ENCODE assay signal across 26 mouse cellular contexts in the genomic region with DNA sequence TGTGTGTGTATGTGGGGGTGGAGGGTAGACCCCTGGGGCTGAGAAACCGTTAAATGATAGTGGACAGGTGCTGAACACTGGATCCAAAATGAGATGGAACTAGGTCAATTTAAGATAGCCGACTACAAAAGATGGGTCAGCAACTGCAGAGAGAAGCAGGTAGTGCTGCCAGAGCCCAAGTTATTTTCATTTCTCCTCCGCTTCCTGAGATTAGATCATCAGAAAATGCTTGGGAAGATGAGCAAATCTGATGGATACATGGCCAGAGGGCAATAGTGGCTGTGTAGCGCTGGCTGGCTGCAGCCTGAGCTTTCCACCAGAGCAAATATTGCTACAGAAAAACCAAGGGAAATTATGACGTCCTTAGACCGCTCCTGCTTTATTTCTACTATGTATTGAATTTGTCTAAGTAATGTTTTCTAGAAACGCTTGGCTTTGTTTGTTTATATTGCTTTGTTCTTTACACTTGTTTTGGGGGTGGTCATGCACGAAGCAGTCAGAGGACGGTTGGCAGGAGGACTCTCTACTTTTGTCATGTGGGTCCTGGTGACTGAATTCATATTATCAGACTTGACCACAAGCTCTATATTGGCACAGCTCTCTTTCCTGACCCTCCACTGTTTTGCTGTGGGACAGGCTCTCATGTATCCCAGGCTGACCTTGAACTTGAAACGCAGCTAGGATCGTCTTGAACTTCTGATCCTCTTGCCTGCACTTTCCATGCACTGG.
A peak's percentile ranks its signal among the peaks of the same experiment; 100 is the strongest.
DNase-seq lines count a peak whose midpoint lies in the region; ATAC-seq lines count a peak whose summit lies in the region.
"Had no signal": no experiment of that assay in that cellular context is flagged by ENCODE, and none has a peak within 500 bp of the region (broad histone marks: within the 10 kb centered on the region; RNA-seq: fewer than 3 reads in every experiment).

No protein-coding gene starts in this region.

- no peak overlapping the region for H3K4me3 ChIP-seq in midbrain, embryonic 16.5 days (ENCODE audit: low read depth, low read length)
- no peak overlapping the region for H3K4me3 ChIP-seq in midbrain, embryonic 13.5 days (replicated peaks)
- H3K4me3 ChIP-seq: embryonic facial prominence, embryonic 13.5 days; erythroblast, embryonic 14.5 days; forebrain, embryonic 13.5 days; hindbrain, embryonic 10.5 days; intestine, embryonic 15.5 days; kidney, embryonic 15.5 days; limb, embryonic 13.5 days; liver, embryonic 12.5 days; midbrain, embryonic 12.5 days; neural tube, embryonic 12.5 days had no signal

- H3K4me2 ChIP-seq in midbrain, embryonic 16.5 days (ENCODE audit: low read length): no peak overlapping the region
- no peak overlapping the region for H3K4me2 ChIP-seq in midbrain, embryonic 13.5 days (replicated peaks)
- H3K4me2 ChIP-seq: embryonic facial prominence, embryonic 13.5 days; forebrain, embryonic 13.5 days; heart, embryonic 11.5 days; intestine, embryonic 15.5 days; kidney, embryonic 15.5 days; limb, embryonic 13.5 days; liver, embryonic 12.5 days; midbrain, embryonic 12.5 days; neural tube, embryonic 12.5 days had no signal

- peak; percentile 39 for ATAC-seq in cerebellum, adult (ENCODE audit: insufficient number of reproducible peaks, low FRiP score, low TSS enrichment)
- 0 out of 2 replicates have a peak, but pooled peaks have one; percentile 36 for ATAC-seq in midbrain, embryonic 16.5 days
- no peak for ATAC-seq in midbrain, embryonic 13.5 days
- ATAC-seq: forebrain, embryonic 13.5 days; hindbrain, embryonic 16.5 days; intestine, embryonic 15.5 days; liver, embryonic 12.5 days had no signal

- H3K9ac ChIP-seq in midbrain, embryonic 16.5 days (ENCODE audit: low read depth, low read length): no peak overlapping the region
- no peak overlapping the region for H3K9ac ChIP-seq in midbrain, embryonic 13.5 days (replicated peaks)
- H3K9ac ChIP-seq: embryonic facial prominence, embryonic 13.5 days; forebrain, embryonic 13.5 days; intestine, embryonic 15.5 days; kidney, embryonic 15.5 days; limb, embryonic 13.5 days; liver, embryonic 12.5 days; midbrain, embryonic 12.5 days; neural tube, embryonic 12.5 days had no signal

- H3K9me3 ChIP-seq in midbrain, embryonic 16.5 days (replicated peaks; ENCODE audit: control insufficient read depth, low read length, poor library complexity, severe bottlenecking): no peaks in the 10 kb centered on the region
- no peaks in the 10 kb centered on the region for H3K9me3 ChIP-seq in midbrain, embryonic 13.5 days
- H3K9me3 ChIP-seq: embryonic facial prominence, embryonic 13.5 days; forebrain, embryonic 13.5 days; hindbrain, embryonic 10.5 days; intestine, embryonic 15.5 days; kidney, embryonic 15.5 days; limb, embryonic 13.5 days; liver, embryonic 12.5 days; midbrain, embryonic 12.5 days; neural tube, embryonic 12.5 days had no signal

- H3K36me3 ChIP-seq in midbrain, embryonic 16.5 days (ENCODE audit: control insufficient read depth, insufficient read depth, low read length): no peaks in the 10 kb centered on the region
- no peaks in the 10 kb centered on the region for H3K36me3 ChIP-seq in midbrain, embryonic 13.5 days
- H3K36me3 ChIP-seq: embryonic facial prominence, embryonic 13.5 days; hindbrain, embryonic 10.5 days; intestine, embryonic 15.5 days; kidney, embryonic 15.5 days; limb, embryonic 13.5 days; liver, embryonic 12.5 days; midbrain, embryonic 12.5 days; neural tube, embryonic 12.5 days had no signal

- H3K4me1 ChIP-seq in midbrain, embryonic 16.5 days (ENCODE audit: control insufficient read depth, insufficient read depth, low read length): no peaks in the 10 kb centered on the region
- 0 out of 2 replicates have a peak, but pooled peaks cover 3% of the 10 kb centered on the region for H3K4me1 ChIP-seq in midbrain, embryonic 13.5 days (replicated peaks)
- H3K4me1 ChIP-seq: embryonic facial prominence, embryonic 13.5 days; forebrain, embryonic 13.5 days; hindbrain, embryonic 10.5 days; intestine, embryonic 15.5 days; kidney, embryonic 15.5 days; liver, embryonic 12.5 days; midbrain, embryonic 12.5 days; neural tube, embryonic 12.5 days had no signal

- H3K27ac ChIP-seq in midbrain, embryonic 16.5 days (ENCODE audit: low read length): no peak overlapping the region
- no peak overlapping the region for H3K27ac ChIP-seq in midbrain, embryonic 13.5 days
- H3K27ac ChIP-seq: embryonic facial prominence, embryonic 13.5 days; forebrain, embryonic 13.5 days; hindbrain, embryonic 10.5 days; intestine, embryonic 15.5 days; kidney, embryonic 15.5 days; limb, embryonic 13.5 days; liver, embryonic 12.5 days; midbrain, embryonic 12.5 days; neural tube, embryonic 12.5 days had no signal

- no peaks in the 10 kb centered on the region for H3K27me3 ChIP-seq in midbrain, embryonic 16.5 days (ENCODE audit: control insufficient read depth, insufficient read depth, low read depth, low read length)
- H3K27me3 ChIP-seq in midbrain, embryonic 13.5 days: no peaks in the 10 kb centered on the region
- H3K27me3 ChIP-seq: embryonic facial prominence, embryonic 13.5 days; forebrain, embryonic 13.5 days; intestine, embryonic 15.5 days; kidney, embryonic 15.5 days; limb, embryonic 13.5 days; liver, embryonic 12.5 days; midbrain, embryonic 12.5 days; neural tube, embryonic 12.5 days had no signal

- WGBS in midbrain, embryonic 16.5 days: 78% methylated on average over 11 of the region's 11 CpGs
- WGBS in midbrain, embryonic 13.5 days: 80% methylated on average over 11 of the region's 11 CpGs

- no peak for DNase-seq in cerebellum, adult 11 months
- DNase-seq in cerebellum, postnatal 10 days: peak; percentile 21 to 31
- DNase-seq in heart, postnatal 4 days: no peak
- no peak for DNase-seq in layer of hippocampus, postnatal 36 days
- DNase-seq: adrenal gland, adult 2 months; embryo, embryonic 11 days; kidney, postnatal 36 days; lung, adult 18-20 months; lung, postnatal 10 days; thymus, adult 18-20 months; thymus, postnatal 36 days had no signal

Comparison
In these comparisons a context has a peak if more than half of its experiments do, and no peak if none do; other contexts are left out.
1. DNase-seq: peak in cerebellum, postnatal 10 days (2 of 2); none in cerebellum, adult 11 months (single experiment), heart, postnatal 4 days (single experiment) and layer of hippocampus, postnatal 36 days (0 of 2).